Mouse (Mus musculus): ENCODE results near the gene Osbp. TPM values are rescaled to one million over a fixed set of nuclear protein-coding genes. Genes with fewer than 3 reads are reported as not detected.

The Osbp gene
- polyA plus RNA-seq, 1 experiment from 2014 or later: 1.7 TPM

DNA sequence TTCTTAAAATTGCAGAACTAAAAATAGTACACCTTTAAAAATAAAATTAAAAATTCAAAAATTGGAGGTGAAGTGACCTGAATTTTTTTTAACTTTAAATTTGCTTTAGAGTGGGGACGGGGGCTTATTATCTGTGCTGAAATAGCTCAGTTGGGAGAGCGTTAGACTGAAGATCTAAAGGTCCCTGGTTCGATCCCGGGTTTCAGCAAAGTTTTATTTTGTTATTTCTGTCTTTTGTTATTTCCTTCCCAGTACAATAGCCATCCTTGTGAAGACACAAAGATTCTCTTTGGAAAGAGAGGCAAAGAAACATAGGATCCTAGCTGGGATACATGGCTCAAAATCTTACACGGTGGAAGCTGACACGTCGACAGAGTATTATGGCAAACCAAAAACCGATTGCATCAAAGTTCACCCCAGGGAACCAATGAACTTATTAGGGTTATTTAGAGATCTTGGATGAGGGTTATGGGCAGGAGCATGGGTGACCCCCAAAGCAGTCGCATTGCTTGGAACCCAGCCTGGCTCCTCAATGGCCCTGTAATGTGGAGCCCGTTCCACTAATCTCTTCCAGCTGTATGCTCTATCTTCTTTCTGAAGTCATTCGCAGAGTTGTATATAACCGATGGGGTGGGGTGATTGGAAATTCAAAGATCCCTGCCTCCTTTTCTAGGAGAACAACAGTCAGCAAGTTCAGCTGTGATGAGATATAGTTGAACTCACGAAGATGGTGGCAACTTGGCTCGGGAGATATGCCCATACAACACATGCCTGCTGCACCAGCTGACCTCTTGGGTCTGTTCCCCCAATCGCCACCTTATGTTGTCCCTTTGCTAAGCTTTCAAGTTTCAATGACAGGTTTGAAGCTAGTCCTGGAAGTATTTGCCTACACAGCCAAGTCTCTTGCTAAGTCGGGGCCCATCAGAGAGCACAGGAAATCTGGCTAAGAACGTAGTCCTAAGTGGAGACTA is 43.0 kb downstream of the Osbp start:
- peaks cover 38% of the 10 kb centered on the region for H3K4me1 ChIP-seq (ENCODE audit: control insufficient read depth, low read depth, low read length)
- no peaks in the 10 kb centered on the region for H3K27me3 ChIP-seq (ENCODE audit: control insufficient read depth, insufficient read depth, low read depth, low read length)
- no peaks in the 10 kb centered on the region for H3K36me3 ChIP-seq (ENCODE audit: control insufficient read depth, insufficient read depth)
- no peaks in the 10 kb centered on the region for H3K9me3 ChIP-seq (replicated peaks; ENCODE audit: control insufficient read depth, low read length)
- peak overlapping the region; percentile 72 for H3K27ac ChIP-seq (ENCODE audit: low read length)
- 18% methylated on average over 17 of the region's 17 CpGs for WGBS (ENCODE audit: insufficient replicate concordance)
- H3K9ac ChIP-seq (ENCODE audit: low read depth, low read length): peak overlapping the region; percentile 41; the same call in 1 of the 2 replicates
- H3K4me2 ChIP-seq (ENCODE audit: low read depth, low read length): peak overlapping the region; percentile 95
- peak overlapping the region; percentile 32 for H3K4me3 ChIP-seq (ENCODE audit: low read depth, low read length)
- no peak for ATAC-seq (ENCODE audit: low read depth)

DNA sequence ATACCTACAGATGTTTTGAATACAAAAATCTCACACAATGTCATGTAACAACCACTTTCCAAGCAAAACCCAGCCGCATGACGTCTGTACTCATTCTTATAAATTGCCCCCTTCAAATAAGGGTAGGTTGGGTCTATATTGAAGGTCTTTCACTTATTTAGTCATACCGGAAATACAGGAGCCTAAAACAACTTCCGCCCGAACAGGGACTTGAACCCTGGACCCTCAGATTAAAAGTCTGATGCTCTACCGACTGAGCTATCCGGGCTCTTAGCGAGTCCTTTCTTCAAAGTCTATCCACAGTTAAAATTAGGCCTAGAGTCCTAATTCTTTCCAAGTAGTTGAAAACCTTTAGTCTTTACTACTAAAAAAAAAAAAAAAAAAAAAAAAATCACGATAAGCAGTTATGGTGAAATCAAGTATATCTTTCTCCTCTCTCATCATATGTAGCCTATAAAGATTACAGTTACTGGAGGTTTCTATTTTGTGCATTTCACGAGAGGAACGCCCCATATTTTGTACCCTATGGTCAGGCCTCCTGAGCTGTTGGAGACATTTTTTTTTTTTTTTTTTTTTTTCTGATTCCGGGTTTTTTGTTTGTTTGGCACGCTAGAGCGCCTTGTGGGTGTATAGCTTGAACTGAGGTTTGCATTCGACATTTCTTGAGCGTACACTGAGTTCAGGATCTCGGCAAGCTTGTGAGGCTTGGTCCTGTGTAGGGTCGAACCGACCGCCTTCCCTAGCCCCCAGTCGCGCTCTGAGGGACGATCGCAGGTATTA is 44.0 kb downstream of the Osbp start:
- under 1% methylated on average over 24 of the region's 24 CpGs for WGBS (ENCODE audit: insufficient replicate concordance)
- peak overlapping the region; percentile 62 for H3K4me3 ChIP-seq (ENCODE audit: low read depth, low read length)
- peak; percentile 20 for ATAC-seq (ENCODE audit: low read depth)
- H3K4me1 ChIP-seq (ENCODE audit: control insufficient read depth, low read depth, low read length): peaks cover 31% of the 10 kb centered on the region
- H3K4me2 ChIP-seq (ENCODE audit: low read depth, low read length): peak overlapping the region; percentile 95
- H3K27me3 ChIP-seq (ENCODE audit: control insufficient read depth, insufficient read depth, low read depth, low read length): no peaks in the 10 kb centered on the region
- H3K27ac ChIP-seq (ENCODE audit: low read length): peak overlapping the region; percentile 88
- H3K9ac ChIP-seq (ENCODE audit: low read depth, low read length): peak overlapping the region; percentile 70
- H3K36me3 ChIP-seq (ENCODE audit: control insufficient read depth, insufficient read depth): no peaks in the 10 kb centered on the region
- no peaks in the 10 kb centered on the region for H3K9me3 ChIP-seq (replicated peaks; ENCODE audit: control insufficient read depth, low read length)

DNA sequence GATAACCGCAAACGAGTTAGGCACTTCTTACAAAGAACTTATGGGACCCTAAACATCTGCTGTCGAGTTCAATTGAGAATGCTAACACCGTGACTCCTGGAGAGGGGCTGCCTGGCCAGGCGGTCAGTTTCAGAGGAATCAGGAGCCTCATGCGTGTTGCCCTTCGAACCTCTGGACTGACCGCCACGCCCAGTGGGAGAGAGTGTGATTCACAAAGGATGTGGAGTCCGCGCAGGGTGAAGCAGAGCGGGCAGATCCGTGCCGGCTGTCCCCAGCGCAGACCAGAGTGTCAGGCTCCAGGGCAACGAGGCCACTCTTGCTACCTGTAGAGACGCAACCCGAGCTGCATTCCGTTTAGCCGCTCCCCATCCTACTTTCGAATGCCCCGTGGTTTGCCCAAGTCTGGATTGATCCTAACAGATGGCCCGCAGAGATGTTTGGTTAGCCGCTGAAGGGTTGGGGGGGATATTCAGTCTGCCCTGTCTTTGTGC is 44.6 kb downstream of the Osbp start:
- Histone ChIP-seq H3K36me3 (ENCODE audit: control insufficient read depth, insufficient read depth) (no peaks in the 10 kb centered on the region), H3K4me2 (ENCODE audit: low read depth, low read length) (peak overlapping the region; percentile 95), H3K9ac (ENCODE audit: low read depth, low read length) (peak overlapping the region; percentile 70), H3K4me3 (ENCODE audit: low read depth, low read length) (peak overlapping the region; percentile 62), H3K27me3 (ENCODE audit: control insufficient read depth, insufficient read depth, low read depth, low read length) (no peaks in the 10 kb centered on the region), H3K9me3 (replicated peaks; ENCODE audit: control insufficient read depth, low read length) (no peaks in the 10 kb centered on the region), H3K27ac (ENCODE audit: low read length) (peak overlapping the region; percentile 88), H3K4me1 (ENCODE audit: control insufficient read depth, low read depth, low read length) (peaks cover 29% of the 10 kb centered on the region)
- under 1% methylated on average over 24 of the region's 24 CpGs for WGBS (ENCODE audit: insufficient replicate concordance)
- peak; percentile 22 for ATAC-seq (ENCODE audit: low read depth)

DNA sequence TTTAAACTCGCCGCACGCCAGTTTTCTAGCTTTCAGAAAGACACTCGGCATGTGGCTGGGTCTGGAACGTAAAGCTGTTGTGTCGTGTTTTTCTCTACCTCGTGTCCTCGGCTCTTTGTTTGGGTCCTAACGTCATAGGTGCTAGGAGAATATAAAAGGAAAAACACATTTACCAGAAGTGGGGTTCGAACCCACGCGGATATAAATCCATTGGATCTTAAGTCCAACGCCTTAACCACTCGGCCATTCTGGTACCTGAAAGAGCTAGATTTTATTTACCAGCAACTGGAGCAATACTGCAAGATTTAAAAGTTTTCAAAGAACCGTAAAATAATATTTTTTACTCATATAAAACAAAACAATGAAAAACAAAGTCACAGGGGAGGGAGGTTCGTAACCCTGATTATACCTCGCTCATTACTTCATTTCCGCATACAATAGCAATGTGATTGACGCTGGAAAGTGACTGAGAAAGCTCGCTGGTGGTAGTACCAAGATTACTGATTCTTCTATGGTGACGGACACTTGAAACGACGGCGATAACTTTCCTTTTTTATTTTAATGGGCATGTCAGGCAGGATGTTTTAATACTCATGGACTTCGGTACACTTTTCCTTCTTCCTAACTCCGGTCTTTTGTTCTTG is 45.3 kb downstream of the Osbp start:
- peak; percentile 43 for ATAC-seq (ENCODE audit: low read depth)
- peak overlapping the region; percentile 88 for H3K27ac ChIP-seq (ENCODE audit: low read length)
- peaks cover 29% of the 10 kb centered on the region for H3K4me1 ChIP-seq (ENCODE audit: control insufficient read depth, low read depth, low read length)
- H3K4me2 ChIP-seq (ENCODE audit: low read depth, low read length): peak overlapping the region; percentile 95
- H3K9ac ChIP-seq (ENCODE audit: low read depth, low read length): peak overlapping the region; percentile 70
- no peaks in the 10 kb centered on the region for H3K36me3 ChIP-seq (ENCODE audit: control insufficient read depth, insufficient read depth)
- WGBS (ENCODE audit: insufficient replicate concordance): under 1% methylated on average over 26 of the region's 26 CpGs
- H3K4me3 ChIP-seq (ENCODE audit: low read depth, low read length): peak overlapping the region; percentile 62
- H3K9me3 ChIP-seq (replicated peaks; ENCODE audit: control insufficient read depth, low read length): no peaks in the 10 kb centered on the region
- no peaks in the 10 kb centered on the region for H3K27me3 ChIP-seq (ENCODE audit: control insufficient read depth, insufficient read depth, low read depth, low read length)

DNA sequence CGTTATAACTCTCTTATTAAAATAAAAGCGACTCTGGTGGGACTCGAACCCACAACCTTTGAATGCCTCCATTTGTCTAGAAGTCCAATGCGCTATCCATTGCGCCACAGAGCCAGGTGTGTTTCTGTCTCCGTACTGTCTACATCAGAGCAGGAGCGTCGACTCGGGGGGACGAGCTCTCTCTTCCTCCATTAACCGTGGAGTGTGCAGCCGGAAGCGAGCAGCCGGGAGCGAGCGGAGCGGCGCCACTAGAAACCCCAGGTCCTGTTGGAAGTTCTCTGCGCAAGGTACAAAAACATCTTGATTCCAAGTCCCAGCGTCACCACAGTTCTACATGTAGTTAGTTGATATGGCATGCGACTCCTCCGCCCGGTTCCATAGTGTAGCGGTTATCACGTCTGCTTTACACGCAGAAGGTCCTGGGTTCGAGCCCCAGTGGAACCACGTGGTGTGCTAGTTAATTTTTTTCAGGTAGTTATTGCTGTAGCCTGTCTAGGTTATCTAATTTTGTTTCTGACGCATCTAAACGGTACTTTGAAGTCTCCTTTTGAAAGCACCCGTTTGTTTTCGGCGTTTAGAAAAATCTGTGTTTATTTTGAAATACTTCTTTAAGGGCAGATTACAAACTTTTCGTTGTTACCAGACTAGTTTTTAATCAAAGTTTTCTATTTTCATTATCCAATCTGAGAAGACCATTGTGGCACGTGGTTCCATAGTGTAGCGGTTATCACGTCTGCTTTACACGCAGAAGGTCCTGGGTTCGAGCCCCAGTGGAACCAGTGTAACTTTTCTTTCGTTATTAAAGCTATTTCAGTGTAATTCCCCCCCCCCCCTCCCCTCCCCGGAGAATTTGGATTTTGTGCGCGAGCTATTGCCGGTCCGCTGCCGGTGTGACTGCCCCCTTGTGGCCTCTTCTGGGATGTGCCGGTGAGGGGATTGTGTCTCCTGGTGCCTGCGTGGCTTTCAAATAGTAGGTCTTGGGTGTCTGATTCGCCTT is 46.1 kb downstream of the Osbp start:
- Histone ChIP-seq H3K4me3 (ENCODE audit: low read depth, low read length) (peak overlapping the region; percentile 62), H3K9me3 (replicated peaks; ENCODE audit: control insufficient read depth, low read length) (no peaks in the 10 kb centered on the region), H3K27me3 (ENCODE audit: control insufficient read depth, insufficient read depth, low read depth, low read length) (no peaks in the 10 kb centered on the region), H3K27ac (ENCODE audit: low read length) (peak overlapping the region; percentile 88), H3K4me2 (ENCODE audit: low read depth, low read length) (peak overlapping the region; percentile 95), H3K36me3 (ENCODE audit: control insufficient read depth, insufficient read depth) (no peaks in the 10 kb centered on the region), H3K9ac (ENCODE audit: low read depth, low read length) (peak overlapping the region; percentile 50), H3K4me1 (ENCODE audit: control insufficient read depth, low read depth, low read length) (peaks cover 22% of the 10 kb centered on the region)
- under 1% methylated on average over 48 of the region's 49 CpGs for WGBS (ENCODE audit: insufficient replicate concordance)
- ATAC-seq (ENCODE audit: low read depth): peak; percentile 72

DNA sequence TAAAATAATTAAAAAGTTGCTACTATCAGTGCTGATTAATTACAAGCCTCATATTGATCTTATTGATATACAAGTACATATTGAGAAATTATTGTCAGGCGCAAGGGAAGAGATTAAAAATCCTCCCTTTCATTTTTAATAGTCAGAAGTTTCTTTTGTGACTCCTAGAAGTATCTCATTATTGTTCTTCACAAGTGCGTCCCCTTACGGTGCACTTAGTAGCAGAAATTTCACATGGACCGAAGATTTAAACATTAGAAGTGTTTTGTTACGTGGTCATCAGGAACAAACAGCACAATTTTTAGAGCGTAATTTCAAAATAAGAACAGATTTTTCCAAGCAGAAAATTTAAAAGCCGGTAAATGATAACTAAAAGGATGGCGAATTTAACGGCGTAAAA is 46.9 kb downstream of the Osbp start:
- H3K27me3 ChIP-seq (ENCODE audit: control insufficient read depth, insufficient read depth, low read depth, low read length): no peaks in the 10 kb centered on the region
- no peaks in the 10 kb centered on the region for H3K9me3 ChIP-seq (replicated peaks; ENCODE audit: control insufficient read depth, low read length)
- H3K36me3 ChIP-seq (ENCODE audit: control insufficient read depth, insufficient read depth): no peaks in the 10 kb centered on the region
- H3K4me2 ChIP-seq (ENCODE audit: low read depth, low read length): peak overlapping the region; percentile 95
- no peak for ATAC-seq (ENCODE audit: low read depth)
- no peak overlapping the region for H3K9ac ChIP-seq (ENCODE audit: low read depth, low read length)
- H3K4me1 ChIP-seq (ENCODE audit: control insufficient read depth, low read depth, low read length): peaks cover 15% of the 10 kb centered on the region
- no peak overlapping the region for H3K27ac ChIP-seq (ENCODE audit: low read length)
- WGBS (ENCODE audit: insufficient replicate concordance): under 1% methylated on average over 10 of the region's 10 CpGs
- H3K4me3 ChIP-seq (ENCODE audit: low read depth, low read length): peak overlapping the region; percentile 62

DNA sequence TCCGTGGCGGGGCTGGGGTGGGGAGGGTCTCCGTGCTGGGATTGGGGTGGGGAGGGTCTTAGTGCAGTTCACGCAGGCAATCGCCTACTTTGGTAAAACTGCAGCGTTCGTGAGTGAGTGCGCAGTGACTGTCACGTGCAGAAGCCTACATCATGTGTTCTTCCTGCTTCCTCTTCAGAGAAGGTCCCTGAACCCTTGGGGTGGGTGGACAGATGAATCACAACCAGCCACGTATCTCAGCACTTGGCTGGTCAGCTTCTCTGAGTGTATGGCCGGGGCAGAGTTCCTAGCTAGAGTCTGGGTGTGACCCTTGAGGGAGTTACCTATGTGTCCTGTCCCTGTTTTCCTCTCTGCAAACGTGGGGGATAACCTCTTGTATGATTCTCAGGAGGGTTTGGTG is 47.5 kb downstream of the Osbp start:
- Histone ChIP-seq H3K4me1 (ENCODE audit: control insufficient read depth, low read depth, low read length) (peaks cover 15% of the 10 kb centered on the region), H3K4me2 (ENCODE audit: low read depth, low read length) (peak overlapping the region; percentile 95), H3K36me3 (ENCODE audit: control insufficient read depth, insufficient read depth) (no peaks in the 10 kb centered on the region), H3K27me3 (ENCODE audit: control insufficient read depth, insufficient read depth, low read depth, low read length) (no peaks in the 10 kb centered on the region), H3K9ac (ENCODE audit: low read depth, low read length) (0 out of 2 replicates have a peak overlapping the region, but pooled peaks have one; percentile 26), H3K4me3 (ENCODE audit: low read depth, low read length) (peak overlapping the region; percentile 62), H3K27ac (ENCODE audit: low read length) (peak overlapping the region; percentile 46; the same call in 1 of the 2 replicates), H3K9me3 (replicated peaks; ENCODE audit: control insufficient read depth, low read length) (no peaks in the 10 kb centered on the region)
- ATAC-seq (ENCODE audit: low read depth): no peak
- under 1% methylated on average over 11 of the region's 12 CpGs for whole genome bisulfite sequencing (ENCODE audit: insufficient replicate concordance)

DNA sequence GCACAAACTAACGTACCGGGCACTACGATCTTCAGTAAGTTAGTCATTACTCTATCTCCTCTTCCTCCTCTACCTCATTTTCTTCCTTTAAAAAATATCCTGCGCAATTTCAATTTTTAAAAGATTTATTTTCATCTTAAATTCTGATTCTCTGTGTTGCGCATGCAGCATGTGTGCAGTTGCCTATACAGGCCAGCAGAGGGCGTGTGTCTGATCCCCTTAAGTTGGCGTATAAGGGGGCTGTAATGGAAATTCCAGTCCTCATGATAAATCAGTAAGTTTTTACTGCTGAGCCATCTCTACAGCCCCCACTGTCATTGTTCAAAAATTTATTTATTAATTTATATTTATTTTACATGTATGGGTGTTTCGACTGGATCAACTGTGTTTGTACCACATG is 50.0 kb downstream of the Osbp start:
- Histone ChIP-seq H3K9me3 (replicated peaks; ENCODE audit: control insufficient read depth, low read length) (no peaks in the 10 kb centered on the region), H3K36me3 (ENCODE audit: control insufficient read depth, insufficient read depth) (no peaks in the 10 kb centered on the region), H3K4me1 (ENCODE audit: control insufficient read depth, low read depth, low read length) (no peaks in the 10 kb centered on the region), H3K9ac (ENCODE audit: low read depth, low read length) (no peak overlapping the region), H3K4me2 (ENCODE audit: low read depth, low read length) (no peak overlapping the region), H3K4me3 (ENCODE audit: low read depth, low read length) (no peak overlapping the region), H3K27ac (ENCODE audit: low read length) (no peak overlapping the region), H3K27me3 (ENCODE audit: control insufficient read depth, insufficient read depth, low read depth, low read length) (no peaks in the 10 kb centered on the region)
- 61% methylated on average over 8 of the region's 8 CpGs for WGBS (ENCODE audit: insufficient replicate concordance)
- ATAC-seq (ENCODE audit: low read depth): no peak
